Mouse (Mus musculus): ENCODE measurements around the gene Fam24a.

- no peak for TF ChIP-seq CTCF (IDR thresholded peaks at IDR 0.05; ENCODE audit: extremely low read depth, insufficient read length, insufficient replicate concordance, low read depth, low read length)
- no peak for TF ChIP-seq POLR2A (IDR thresholded peaks at IDR 0.05; ENCODE audit: low read depth, low read length)
These were observed 37.8 kb downstream of the Fam24a start for GRCm38 (mm10) chr7:131371470-131371860.

All from small intestine, adult 2 months (tissue).